Mouse (Mus musculus) kidney, adult 8-10 months (tissue): Measurements from ENCODE around the gene Ppp3r2.

Experiments used
- DNase-seq, 2 experiments: peaks; one replicate each; pipeline ENCODE4 v3.0.0; 2022

Ppp3r2 gene

DNA sequence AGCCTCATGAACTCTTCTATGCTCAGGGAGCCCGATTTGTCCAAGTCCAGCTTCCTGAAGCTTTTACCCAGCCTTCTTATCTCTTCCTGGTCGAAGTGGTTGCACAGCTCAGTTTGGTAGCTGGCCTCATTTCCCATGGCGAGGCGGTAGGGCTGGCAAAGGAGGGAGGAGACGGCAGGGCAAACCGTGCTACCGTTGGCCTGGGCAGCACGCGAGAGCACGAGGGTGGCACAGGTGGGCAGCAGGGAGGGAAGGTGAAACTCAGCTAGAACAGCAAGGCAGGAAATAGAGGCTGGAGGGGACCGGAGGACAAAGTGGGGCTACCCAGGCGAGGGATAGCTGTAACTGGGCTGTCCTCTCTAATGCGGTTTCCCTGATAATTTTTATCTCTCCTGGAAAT, at the start of gene Ppp3r2:
Ppp3r2 (minus strand) TSS at position 213 of the 400 bp plus-strand sequence.
- DNase-seq: no peak

DNA sequence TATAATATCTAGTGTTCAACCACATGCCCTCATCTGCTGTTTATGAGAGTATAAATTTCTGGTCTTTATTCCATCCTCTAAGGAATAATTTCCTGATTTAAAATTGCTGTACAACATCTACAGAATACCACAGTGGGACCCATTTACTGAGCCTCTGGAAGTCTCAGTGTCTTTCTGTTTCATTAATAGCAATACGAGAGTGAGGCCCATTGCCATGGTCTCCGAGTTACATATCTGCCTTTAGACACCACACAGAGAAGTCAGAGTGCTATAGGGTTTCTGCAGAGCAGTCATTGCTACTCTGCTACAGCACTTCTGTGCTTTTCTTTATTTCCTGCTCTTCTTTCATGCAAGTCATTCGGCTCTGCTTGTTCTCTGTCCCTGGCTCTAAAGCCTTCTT, 47.5 kb upstream of the Ppp3r2 start:
- no peak for DNase-seq

DNA sequence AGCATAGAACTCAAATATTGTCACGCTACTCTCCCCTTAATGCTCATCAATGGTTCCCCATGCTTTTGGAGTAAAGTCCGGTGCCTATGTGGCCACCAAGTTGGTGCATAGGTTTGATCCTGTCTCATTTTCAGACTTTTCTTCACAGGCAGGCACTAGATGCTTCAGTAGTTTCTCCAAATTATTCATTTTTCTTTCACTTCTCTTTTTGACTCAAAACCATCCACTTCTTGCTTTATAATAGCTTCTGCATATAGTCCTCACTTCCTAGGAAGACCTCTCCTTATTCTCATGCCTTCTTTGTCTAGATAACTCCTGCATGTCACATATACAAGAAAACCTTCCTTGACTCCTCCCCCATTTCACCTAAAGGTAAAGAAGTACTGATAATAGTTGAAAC, 42.1 kb upstream of the Ppp3r2 start:
- DNase-seq: no peak

DNA sequence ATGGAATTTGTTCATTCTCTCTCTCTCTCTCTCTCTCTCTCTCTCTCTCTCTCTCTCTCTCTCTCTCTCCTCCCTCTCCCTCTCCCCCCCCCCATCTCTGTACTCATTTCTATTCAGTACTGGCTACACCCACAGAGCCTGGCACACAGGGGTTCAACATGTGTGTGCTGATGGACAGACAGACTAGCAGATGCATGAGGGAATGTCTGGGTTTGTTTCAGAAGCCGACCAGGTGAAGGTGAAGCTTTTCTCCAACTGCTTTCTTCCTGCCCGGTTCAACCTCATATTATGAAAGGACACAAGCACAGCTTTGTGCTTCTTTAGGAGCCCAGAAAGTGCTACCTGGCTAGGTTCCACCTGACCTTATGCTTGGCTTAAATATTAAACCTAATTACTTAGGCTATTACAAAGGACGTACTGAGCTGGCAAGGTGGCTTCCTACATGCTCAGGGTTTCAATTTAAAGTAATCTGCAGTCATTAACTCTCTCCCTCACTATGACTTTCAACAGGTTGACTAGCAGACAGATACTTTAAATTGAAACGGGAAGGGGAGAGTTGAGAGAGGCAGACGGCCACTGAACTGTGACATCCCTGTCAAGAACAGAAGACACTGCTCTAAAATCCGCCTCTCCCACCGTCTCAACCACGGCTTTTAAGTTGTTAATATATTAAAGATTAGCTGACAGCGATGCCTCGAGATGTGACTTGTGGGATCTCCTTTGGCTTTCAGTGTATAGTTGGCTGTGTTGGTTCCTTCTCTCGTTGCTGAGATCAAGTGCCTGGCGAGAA, 9.8 kb upstream of the Ppp3r2 start:
- peak; percentile 61 to 72 for DNase-seq

DNA sequence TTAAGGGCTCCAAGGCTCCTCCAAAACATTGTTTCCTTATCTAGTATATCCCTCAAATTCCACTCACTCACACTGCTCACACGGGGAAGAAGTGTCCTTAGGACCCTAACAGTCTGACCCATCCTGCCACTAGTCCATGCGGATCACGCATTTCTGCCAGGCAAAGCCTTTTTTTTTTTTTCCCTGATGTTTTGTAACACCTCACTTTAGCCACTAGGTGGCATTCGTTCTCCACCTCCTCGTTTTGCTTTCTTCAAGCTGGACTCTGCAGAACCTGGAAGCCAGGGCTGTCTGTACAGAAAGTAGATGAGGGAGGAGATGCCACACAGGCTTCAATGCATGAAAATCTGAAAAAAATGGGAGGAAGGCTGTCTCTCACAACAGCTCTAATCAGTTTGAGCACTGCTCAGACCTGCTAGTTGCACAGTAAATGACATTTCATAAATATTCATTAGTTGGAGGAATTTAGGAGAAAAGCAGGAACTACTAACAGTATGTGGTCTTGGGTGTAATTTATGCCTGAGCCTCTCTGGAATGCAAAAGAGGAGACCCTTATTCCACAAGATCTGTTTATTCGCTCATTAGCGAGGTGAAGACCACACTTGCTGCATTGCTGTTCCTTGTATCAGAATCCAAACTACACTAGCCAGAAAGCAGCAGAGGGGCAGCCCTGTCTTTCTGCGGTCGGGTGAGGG, 6.9 kb upstream of the Ppp3r2 start:
- peak; percentile 27 to 33 for DNase-seq

DNA sequence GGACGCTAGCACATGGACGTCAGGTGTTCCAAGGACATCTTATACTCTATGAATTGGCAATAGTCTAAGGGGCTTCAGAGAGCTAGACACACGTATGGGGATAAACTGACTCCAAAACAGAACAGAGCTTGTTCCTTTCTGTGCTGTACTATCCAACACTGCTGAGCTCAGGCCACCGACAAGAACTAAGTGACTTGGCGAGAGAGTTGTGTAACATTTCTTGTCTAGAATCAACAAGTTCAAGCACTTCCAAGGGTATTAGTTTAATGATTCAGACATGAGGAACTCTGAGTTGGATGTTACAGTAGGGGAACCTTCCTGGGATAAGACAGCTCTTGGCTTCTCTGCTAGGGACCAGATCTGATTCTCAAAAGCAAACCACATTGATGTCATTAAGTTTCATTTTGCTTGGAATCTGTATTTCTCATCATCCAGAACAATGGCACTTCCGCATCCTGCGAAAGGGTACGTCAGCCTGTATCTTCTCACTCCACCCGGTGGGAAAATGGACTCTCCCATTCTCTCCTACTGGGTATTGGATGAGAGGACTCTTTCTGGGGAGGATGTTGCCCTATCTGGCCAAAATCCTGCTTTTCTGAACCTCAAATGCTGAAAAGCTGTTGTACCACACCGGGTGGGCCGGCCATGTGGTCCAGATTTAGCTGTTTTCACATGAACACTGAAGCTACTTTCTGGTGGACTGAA, 1.5 kb downstream of the Ppp3r2 start:
- DNase-seq: no peak

DNA sequence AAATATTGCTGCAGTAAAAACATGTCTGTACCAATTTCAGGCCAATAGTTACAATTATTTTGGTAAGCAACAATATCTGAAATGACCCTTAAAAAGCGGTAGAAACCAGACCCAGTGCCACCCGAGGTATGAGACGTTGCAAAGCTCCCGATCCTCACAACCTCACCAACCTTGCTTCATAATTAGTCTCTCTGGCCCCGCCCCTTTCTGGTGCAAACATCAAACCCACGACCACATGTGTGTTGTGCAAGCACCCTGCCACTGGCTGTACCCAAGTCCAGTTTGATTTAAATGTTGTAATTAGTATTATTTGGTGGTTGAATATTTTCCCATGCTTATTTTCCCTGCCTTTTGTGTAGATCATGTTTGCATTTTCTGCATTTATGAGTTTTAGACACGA, 5.0 kb downstream of the Ppp3r2 start:
- DNase-seq: no peak

DNA sequence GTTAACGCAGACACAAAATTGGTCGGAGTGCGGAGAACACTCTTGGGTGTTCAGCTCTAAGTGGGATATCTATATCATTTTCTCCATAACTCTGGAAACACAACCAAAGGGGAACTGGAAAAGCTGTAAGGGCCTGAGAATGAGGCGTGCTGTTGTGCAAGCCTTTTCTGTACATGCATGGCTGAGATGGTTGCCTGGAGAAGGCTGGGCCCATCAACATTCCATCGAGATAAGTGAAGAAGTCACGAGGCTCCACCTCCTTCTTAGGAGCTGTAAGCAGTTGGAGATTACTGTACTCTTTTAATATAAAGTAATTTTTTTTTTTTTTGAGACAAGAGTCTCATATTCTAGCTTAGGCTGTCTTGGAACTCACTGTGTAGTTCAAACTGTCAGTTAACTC, 5.8 kb downstream of the Ppp3r2 start:
- no peak for DNase-seq

DNA sequence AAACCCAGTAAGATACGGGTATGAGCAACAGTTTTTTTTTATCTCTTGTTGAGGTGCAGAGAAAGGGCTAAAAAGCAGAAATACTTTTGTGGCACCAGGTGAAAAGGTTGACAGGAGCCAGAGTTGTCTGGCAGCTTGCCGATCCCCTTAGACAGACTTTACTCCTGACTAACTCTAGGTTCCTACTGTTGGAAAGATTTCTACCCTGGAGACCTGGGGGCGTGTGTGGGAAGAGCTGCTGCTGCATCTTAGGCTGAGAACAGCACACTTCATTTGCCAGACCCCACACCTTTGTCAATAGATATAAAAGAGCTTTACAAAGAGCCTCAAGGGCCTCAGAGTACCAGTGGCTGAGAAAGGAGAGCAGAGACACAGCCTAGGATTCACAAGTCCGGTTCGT, 17.0 kb downstream of the Ppp3r2 start:
- DNase-seq: no peak

DNA sequence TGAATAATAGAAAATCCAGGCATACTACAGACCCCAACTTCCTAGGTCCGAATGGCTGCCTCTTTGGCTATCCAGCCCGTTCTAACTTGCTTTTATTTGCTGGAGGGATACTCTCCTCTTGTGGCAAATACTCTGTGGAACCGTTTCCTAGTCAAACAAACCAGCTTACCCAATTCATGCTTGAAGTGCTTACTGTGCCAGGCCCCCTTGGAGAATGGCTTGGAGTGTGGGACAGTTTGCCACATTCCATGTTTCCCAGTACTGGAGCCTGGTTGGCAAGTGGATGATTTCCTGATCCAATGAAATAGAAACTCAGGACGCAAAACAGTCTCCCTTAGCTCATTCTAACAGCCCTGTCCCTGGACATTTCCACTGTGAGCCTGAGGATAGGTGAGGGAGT, 19.6 kb downstream of the Ppp3r2 start:
- DNase-seq: no peak

DNA sequence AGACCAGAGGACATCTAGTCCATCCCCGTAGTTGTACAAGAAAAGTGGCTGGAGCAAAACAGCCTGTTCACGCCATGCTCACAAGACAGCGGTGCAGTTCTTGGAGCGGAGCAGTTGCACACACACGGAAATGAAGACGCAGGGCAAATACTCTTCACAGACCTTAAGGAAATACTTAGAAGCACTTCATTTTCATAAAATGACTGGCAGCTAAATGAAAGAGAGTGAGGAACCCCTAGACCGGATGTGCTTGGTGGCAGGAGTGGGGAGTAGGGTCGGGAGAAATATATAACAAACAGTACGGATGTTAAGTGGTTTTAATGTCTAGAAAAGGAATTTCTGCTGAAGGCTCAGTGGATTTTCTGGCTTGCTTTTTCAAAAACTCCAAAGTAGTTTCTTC, 20.2 kb downstream of the Ppp3r2 start:
- no peak for DNase-seq

DNA sequence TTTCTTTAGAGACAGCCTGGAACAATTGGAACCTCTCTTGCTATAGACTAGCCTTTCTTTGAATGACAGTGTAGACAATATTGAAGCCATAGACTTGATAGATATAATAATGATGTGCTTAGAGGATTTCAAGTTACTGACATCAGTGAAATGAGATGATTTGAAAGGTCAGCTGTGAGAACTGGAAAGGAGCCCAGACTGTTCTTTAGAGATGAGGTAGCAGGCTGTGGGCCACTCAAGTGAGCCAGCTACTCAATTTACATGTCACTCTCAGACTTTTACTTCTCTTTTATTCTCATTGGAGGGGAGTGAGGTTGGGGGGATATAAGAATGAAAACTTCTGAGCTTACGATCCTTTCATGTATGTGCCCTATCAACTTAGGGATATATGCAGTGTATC, 22.4 kb downstream of the Ppp3r2 start:
- no peak for DNase-seq

DNA sequence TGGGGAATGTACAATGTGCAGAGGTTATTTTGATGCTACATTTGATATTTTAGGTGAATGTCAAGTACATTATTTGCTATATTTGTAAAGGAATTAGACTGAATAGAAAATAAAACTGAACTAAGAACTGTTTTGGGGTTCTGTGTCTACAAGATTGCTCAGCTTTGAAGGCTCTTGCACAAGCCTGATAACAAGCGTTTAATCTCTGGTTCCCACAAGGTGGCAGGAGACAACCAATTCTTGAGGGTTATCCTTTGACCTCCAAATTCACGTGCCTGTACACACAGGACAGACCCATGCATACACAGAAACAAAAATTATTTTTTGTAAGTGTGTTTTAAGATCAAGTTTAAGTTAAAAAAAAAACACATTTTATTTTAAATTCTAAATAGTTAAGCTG, 41.9 kb downstream of the Ppp3r2 start:
- DNase-seq: no peak

DNA sequence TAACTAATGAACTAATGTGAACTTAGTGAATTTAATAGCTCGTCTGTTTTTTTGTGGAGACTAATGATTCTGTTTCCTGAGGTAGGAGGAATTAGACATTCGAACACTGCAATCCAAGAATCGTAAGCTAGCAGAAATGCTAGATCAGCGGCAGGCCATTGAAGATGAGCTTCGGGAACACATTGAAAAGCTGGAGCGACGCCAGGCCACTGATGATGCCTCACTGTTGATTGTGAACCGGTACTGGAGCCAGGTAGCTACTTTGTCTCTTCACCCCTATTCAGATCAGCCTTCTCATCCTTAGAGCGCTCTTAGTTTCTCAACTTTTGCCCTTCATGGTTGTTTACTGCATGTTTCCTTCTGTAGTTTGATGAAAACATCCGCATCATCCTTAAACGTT, 44.0 kb downstream of the Ppp3r2 start:
- DNase-seq: no peak

DNA sequence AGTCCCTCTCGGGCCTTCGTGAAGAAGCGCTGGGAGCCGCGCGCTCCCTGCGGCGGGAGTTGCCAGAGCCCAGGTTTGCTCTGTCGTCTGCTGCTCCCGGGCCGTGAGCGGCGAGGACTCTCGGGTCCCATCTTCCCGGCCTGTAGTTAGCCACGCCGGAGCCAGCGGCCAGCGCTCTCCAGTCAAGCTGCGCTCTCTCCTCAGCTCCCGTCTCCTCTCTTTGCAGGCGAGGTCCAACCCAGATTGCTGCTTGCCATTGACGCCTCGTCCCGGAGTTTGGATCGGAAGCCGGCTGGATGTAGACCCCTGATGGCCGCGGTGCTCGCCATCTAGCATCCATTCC, 49.7 kb downstream of the Ppp3r2 start:
- no peak for DNase-seq

DNA sequence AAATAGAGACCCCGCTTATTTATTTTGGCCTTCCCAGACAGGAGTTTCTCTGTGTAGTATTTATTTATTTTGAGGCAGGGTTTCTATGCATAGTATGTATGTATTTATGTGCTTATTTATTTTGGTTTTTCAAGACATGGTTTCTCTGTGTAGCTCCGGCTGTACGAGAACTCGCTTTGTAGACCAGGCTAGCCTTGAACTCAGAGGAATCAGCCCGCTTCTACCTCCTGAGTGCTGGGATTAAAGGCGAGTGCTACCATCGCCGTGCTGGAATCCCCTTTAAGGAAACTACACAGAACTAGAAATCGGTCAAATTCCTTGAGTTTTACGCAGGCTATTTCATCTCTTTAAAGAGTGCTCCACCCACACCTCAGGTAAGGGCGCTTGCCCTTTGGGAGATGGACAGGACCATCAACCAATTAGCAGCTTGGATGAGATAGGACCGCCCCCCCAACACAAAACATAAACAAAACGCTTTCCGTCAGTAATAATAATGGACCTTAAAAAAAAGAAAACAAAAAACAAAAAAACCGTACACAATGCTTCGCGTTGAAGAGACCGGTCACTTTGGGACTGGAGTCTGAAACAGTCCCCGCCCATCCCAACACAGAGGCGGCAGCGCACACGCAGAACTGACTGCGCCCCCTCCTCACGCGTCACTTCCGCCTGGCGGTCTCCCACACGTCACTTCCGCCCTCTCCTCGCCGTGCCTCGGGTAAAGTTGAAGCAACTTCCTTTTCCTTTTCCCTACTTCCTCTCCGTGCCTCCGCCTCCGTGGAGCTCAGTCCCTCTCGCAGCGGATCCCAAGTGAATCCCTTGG, 50.3 kb downstream of the Ppp3r2 start, which contains the start of gene Rnf20:
Rnf20 (plus strand) TSS at position 688 of the 820 bp plus-strand sequence.
- peak; percentile 95 to 96 for DNase-seq

DNA sequence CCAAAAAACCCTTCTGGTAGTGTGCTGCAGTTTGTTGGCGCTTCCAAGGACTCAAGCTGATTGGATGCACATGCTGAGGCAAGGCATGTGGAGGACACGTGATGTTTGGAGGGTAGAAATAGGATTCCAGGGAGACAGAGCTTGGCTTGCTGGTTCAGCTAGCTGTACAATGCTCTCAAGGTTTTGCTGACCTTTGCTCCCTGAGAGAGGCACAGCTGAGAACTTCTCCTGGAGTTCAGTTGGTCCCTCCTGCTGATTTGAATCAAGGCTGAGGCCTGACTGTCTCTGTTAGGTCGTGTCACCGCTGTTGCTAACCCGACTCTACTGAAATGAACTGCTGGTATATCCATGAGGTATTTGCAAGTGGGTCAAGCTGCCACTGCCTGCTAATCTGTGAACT, 52.9 kb downstream of the Ppp3r2 start:
- DNase-seq: peak; percentile 59 to 68
